Mouse (Mus musculus) telencephalon, adult 2 months (tissue): ENCODE measurements around the gene Usp3.
A peak's percentile ranks its signal among the peaks of the same experiment; 100 is the strongest.

Experiments used
- DNase-seq: peaks from one replicate; pipeline ENCODE4 v3.0.0-alpha.2; 2011; ENCODE audit warnings: low read depth, low spot score

The Usp3 gene

GRCm38 (mm10) chr9:66603907-66604306, 11.0 kb upstream of the Usp3 start:
- DNase-seq, result no peak

- DNase-seq, result no peak
Measured at GRCm38 (mm10) chr9:66601006-66601405, 8.1 kb upstream of the Usp3 start.

GRCm38 (mm10) chr9:66600551-66600950, 7.6 kb upstream of the Usp3 start:
- DNase-seq, result no peak

- DNase-seq, result no peak
Measured at GRCm38 (mm10) chr9:66599577-66599976, 6.6 kb upstream of the Usp3 start.

GRCm38 (mm10) chr9:66598636-66599035, 5.7 kb upstream of the Usp3 start:
- DNase-seq, result no peak

GRCm38 (mm10) chr9:66597480-66598215, 4.7 kb upstream of the Usp3 start:
- no peak for DNase-seq

- no peak for DNase-seq
Measured at GRCm38 (mm10) chr9:66597076-66597475, 4.1 kb upstream of the Usp3 start.

- no peak for DNase-seq
Measured at GRCm38 (mm10) chr9:66595722-66596675, 3.1 kb upstream of the Usp3 start.

- DNase-seq, result no peak
Measured at GRCm38 (mm10) chr9:66594061-66594460, 1.1 kb upstream of the Usp3 start.

- no peak for DNase-seq
Measured at GRCm38 (mm10) chr9:66593613-66593969, 649 bp upstream of the Usp3 start.

- no peak for DNase-seq
Measured at GRCm38 (mm10) chr9:66591851-66592645, 894 bp downstream of the Usp3 start.

- DNase-seq, result no peak
Measured at GRCm38 (mm10) chr9:66590051-66590450, 2.9 kb downstream of the Usp3 start.

- DNase-seq, result no peak
Measured at GRCm38 (mm10) chr9:66587016-66587415, 5.9 kb downstream of the Usp3 start.

- DNase-seq, result peak; percentile 62
Measured at GRCm38 (mm10) chr9:66586533-66586932, 6.4 kb downstream of the Usp3 start.

GRCm38 (mm10) chr9:66585191-66585590, 7.8 kb downstream of the Usp3 start:
- no peak for DNase-seq

- no peak for DNase-seq
Measured at GRCm38 (mm10) chr9:66584176-66584575, 8.8 kb downstream of the Usp3 start.

- no peak for DNase-seq
Measured at GRCm38 (mm10) chr9:66583244-66583643, 9.7 kb downstream of the Usp3 start.

- no peak for DNase-seq
Measured at GRCm38 (mm10) chr9:66581694-66582093, 11.2 kb downstream of the Usp3 start.

GRCm38 (mm10) chr9:66580722-66581121, 12.2 kb downstream of the Usp3 start:
- DNase-seq, result no peak

GRCm38 (mm10) chr9:66575878-66576238, 17.1 kb downstream of the Usp3 start:
- DNase-seq, result no peak

- DNase-seq, result no peak
Measured at GRCm38 (mm10) chr9:66575041-66575877, 17.7 kb downstream of the Usp3 start.
